Mouse (Mus musculus) olfactory bulb, adult 2 months (tissue): ENCODE results near the gene Traf3ip2. TPM values are rescaled to one million over a fixed set of nuclear protein-coding genes. Genes with fewer than 3 reads are reported as not detected.

Experiments used
- H3K27ac ChIP-seq: fragments of 200-500 bp; 2 replicates; pipeline ENCODE4 v1.5.1; 2012; ENCODE audit warnings: low read depth, low read length; ENCODE audit not compliant: insufficient read depth
- H3K4me1 ChIP-seq: fragments of 200-500 bp; 2 replicates; pipeline ENCODE4 v1.6.1; 2012; ENCODE audit warnings: low read length; ENCODE audit not compliant: control insufficient read depth, insufficient read depth
- H3K4me3 ChIP-seq: fragments of 200-500 bp; 2 replicates; pipeline ENCODE4 v1.5.1; 2012; ENCODE audit warnings: mild to moderate bottlenecking, low read depth, low read length, moderate library complexity; ENCODE audit not compliant: insufficient read depth
- CTCF ChIP-seq: fragments of 200-500 bp; IDR thresholded peaks from 2 replicates; pipeline ENCODE4 v1.5.1; 2012; ENCODE audit warnings: low read depth, mild to moderate bottlenecking, low read length, moderate library complexity; ENCODE audit not compliant: insufficient read depth
- POLR2A ChIP-seq: fragments of 200-500 bp; IDR thresholded peaks from 2 replicates; pipeline ENCODE4 v1.6.1; 2012; ENCODE audit warnings: mild to moderate bottlenecking, low read depth, low read length, moderate library complexity; ENCODE audit not compliant: insufficient read depth
- WGBS: fragments of 180-500 bp; shearing (Covaris S2); methylation state at CpG from one replicate; pipeline ENCODE4 v1.1.7; 2018; 5-methylcytosine and 5-hydroxymethylcytosine counted together
- polyA plus RNA-seq: library from polyadenylated mRNA; stranded (reverse); fragments of >200 nt; gene quantifications from 2 replicates; pipeline ENCODE4 v1.2.4, GENCODE M21; 2012; ENCODE audit warnings: low replicate concordance; ENCODE audit not compliant: missing spikeins, insufficient read depth, insufficient read length

The Traf3ip2 gene
- polyA plus RNA-seq, 1 experiment = not detected

GRCm38 (mm10) chr10:39613973-39614372 lies 1.2 kb downstream of the Traf3ip2 start:
- 11% methylated on average over 2 of the region's 2 CpGs for WGBS
- TF ChIP-seq CTCF = no peak
- no peak for TF ChIP-seq POLR2A
- Histone ChIP-seq H3K27ac (0 out of 2 replicates have a peak overlapping the region, but pooled peaks have one; percentile 33), H3K4me1 (peaks cover 20% of the 10 kb centered on the region), H3K4me3 (no peak overlapping the region)

- H3K4me3 ChIP-seq = peak overlapping the region; percentile 13
- TF ChIP-seq CTCF (no peak), POLR2A (no peak)
- peak overlapping the region; percentile 87 for H3K27ac ChIP-seq
- 14% methylated on average over 6 of the region's 6 CpGs for WGBS
- H3K4me1 ChIP-seq = peaks cover 20% of the 10 kb centered on the region
Measured at GRCm38 (mm10) chr10:39614676-39615075, 1.9 kb downstream of the Traf3ip2 start.

GRCm38 (mm10) chr10:39615531-39616229 lies 2.9 kb downstream of the Traf3ip2 start:
- no peak overlapping the region for H3K4me3 ChIP-seq
- WGBS = 87% methylated on average over 12 of the region's 12 CpGs
- no peak overlapping the region for H3K27ac ChIP-seq
- no peak for TF ChIP-seq CTCF
- no peak for TF ChIP-seq POLR2A
- peaks cover 20% of the 10 kb centered on the region for H3K4me1 ChIP-seq

GRCm38 (mm10) chr10:39616230-39616590 lies 3.5 kb downstream of the Traf3ip2 start:
- Histone ChIP-seq H3K4me3 (no peak overlapping the region), H3K4me1 (peaks cover 20% of the 10 kb centered on the region), H3K27ac (no peak overlapping the region)
- WGBS = 82% methylated on average over 9 of the region's 9 CpGs
- TF ChIP-seq POLR2A = no peak
- TF ChIP-seq CTCF = no peak

- no peak overlapping the region for H3K27ac ChIP-seq
- WGBS = 96% methylated on average over 8 of the region's 8 CpGs
- peaks cover 20% of the 10 kb centered on the region for H3K4me1 ChIP-seq
- TF ChIP-seq POLR2A (no peak), CTCF (no peak)
- H3K4me3 ChIP-seq = no peak overlapping the region
Measured at GRCm38 (mm10) chr10:39616626-39617025, 3.9 kb downstream of the Traf3ip2 start.

DNA sequence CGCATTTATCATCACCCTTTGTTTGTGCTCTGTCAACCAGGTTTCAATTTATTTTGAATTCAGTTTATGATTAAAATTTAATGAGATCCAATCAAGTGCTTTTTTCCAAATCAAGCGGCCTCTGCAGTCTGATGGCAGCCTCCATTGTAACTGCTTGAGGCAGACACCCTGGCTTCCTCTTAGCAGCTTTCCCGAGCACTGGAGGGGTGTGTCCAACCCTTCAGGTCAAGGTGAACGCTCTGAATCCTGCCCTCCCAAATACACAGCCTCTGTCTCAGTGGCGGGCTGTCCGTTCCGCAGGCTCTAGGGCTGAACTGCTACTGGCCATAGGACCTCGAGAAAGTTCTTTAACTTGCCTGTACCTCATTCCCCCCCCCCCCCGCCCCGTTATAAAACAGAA lies 5.7 kb downstream of the Traf3ip2 start:
- TF ChIP-seq POLR2A (no peak), CTCF (no peak)
- Histone ChIP-seq H3K27ac (no peak overlapping the region), H3K4me3 (no peak overlapping the region), H3K4me1 (peaks cover 15% of the 10 kb centered on the region)
- WGBS = 82% methylated on average over 10 of the region's 10 CpGs

- Histone ChIP-seq H3K4me1 (peaks cover 15% of the 10 kb centered on the region), H3K4me3 (no peak overlapping the region), H3K27ac (no peak overlapping the region)
- WGBS = 93% methylated on average over 5 of the region's 5 CpGs
- TF ChIP-seq CTCF (no peak), POLR2A (no peak)
Measured at GRCm38 (mm10) chr10:39620626-39621025, 7.9 kb downstream of the Traf3ip2 start.

DNA sequence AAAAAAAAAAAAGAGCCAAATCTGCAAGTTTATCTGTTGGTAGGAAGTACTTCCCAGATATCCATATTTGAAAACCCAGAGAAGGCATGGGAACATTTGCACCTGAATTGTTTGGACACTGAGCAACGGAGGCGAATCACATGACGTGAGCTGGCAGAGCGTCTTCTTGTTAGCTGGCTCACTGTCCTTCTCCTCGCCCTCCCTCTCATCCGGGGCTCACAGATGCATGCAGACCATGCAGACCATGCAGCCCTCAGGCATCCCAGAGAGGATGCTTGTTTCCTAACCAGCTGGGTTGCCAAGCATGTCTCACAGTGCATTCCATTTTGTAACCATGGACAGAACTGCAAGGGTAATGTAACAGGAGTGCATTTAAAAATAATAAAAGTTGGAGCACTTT lies 11.1 kb downstream of the Traf3ip2 start:
- TF ChIP-seq POLR2A (no peak), CTCF (no peak)
- WGBS = 62% methylated on average over 6 of the region's 6 CpGs

DNA sequence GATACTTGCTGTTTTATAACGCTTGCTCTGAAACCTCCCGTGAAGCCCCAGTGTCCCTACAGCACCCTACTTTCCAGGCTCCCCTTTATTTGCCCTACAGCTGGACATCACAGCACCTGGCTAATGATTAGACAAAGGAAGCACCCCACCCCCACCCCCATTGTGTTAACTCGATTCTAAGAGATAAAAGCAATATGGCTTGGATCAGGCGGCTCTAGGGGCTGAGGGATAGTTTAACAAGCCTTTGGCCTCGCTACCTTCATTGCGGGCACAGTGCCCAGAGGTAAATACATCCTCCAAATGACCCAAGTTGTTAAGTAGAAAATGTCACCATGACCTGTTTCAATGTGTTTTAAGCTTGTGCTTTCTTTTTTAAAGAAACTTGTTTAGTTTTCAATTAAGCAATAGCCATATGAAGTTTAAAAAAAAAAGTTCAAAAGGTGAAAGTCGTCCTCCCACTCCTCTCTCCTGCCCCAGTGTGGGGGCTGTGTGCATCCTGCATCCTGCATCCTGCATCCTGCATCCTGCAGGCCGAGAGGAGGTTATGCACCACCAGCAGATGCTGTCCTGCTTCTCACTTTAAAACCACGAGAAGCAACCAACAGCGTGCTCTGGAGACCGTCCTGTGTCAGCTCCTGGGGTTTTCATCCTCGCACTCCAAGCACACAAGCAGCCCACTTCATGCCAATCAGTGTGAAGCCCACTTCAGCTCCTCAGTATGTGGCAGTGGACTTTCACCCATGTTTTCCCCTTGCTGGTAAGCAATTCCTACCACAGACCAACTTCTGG lies 12.3 kb downstream of the Traf3ip2 start:
- 76% methylated on average over 12 of the region's 12 CpGs for WGBS
- Histone ChIP-seq H3K4me3 (no peak overlapping the region), H3K27ac (no peak overlapping the region), H3K4me1 (peaks cover 24% of the 10 kb centered on the region)
- TF ChIP-seq CTCF (no peak), POLR2A (no peak)

More for the DNA sequence above, 11.1 kb downstream of the Traf3ip2 start:
- Histone ChIP-seq H3K4me3 (no peak overlapping the region), H3K27ac (no peak overlapping the region), H3K4me1 (peaks cover 18% of the 10 kb centered on the region)
